Mouse (Mus musculus) heart, postnatal 0 days (tissue): ENCODE results near the gene Hadh. TPM values are rescaled to one million over a fixed set of nuclear protein-coding genes. Genes with fewer than 3 reads are reported as not detected.

Experiments
- ATAC-seq: fragments of 200-750 bp; cut with Nextera tagmentation; 2 replicates; pipeline ENCODE4 v1.8.0; 2017; ENCODE audit warnings: low read depth, moderate number of reproducible peaks, moderate library complexity; ENCODE audit not compliant: insufficient read depth
- DNase-seq: peaks from one replicate; pipeline ENCODE4 v3.0.0-alpha.2; 2016; ENCODE audit warnings: low spot score
- H3K27ac ChIP-seq: fragments of 300-500 bp; sonication (generic); 2 replicates; pipeline ENCODE4 v1.5.1; 2014; ENCODE audit warnings: low read depth, mild to moderate bottlenecking
- H3K27me3 ChIP-seq: fragments of 300-500 bp; sonication (generic); 2 replicates; pipeline ENCODE4 v1.6.1; 2014; ENCODE audit warnings: low read length, mixed read lengths; ENCODE audit not compliant: control insufficient read depth, insufficient read depth
- H3K36me3 ChIP-seq: fragments of 300-500 bp; sonication (generic); replicated peaks from 2 replicates; pipeline ENCODE4 v1.6.1; 2014; ENCODE audit warnings: low read length, mixed read lengths; ENCODE audit not compliant: control insufficient read depth, insufficient read depth
- H3K4me1 ChIP-seq: fragments of 300-500 bp; sonication (generic); 2 replicates; pipeline ENCODE4 v1.6.1; 2014; ENCODE audit warnings: antibody characterized with exemption; ENCODE audit not compliant: control insufficient read depth, insufficient read depth
- H3K4me2 ChIP-seq: fragments of 300-500 bp; sonication (generic); 2 replicates; pipeline ENCODE4 v1.6.1; 2014; ENCODE audit warnings: low read depth, mild to moderate bottlenecking, low read length, moderate library complexity
- H3K4me3 ChIP-seq: fragments of 300-500 bp; sonication (generic); 2 replicates; pipeline ENCODE4 v1.5.1; 2014; ENCODE audit warnings: low read depth, low read length
- H3K9ac ChIP-seq: fragments of 300-500 bp; sonication (generic); replicated peaks from 2 replicates; pipeline ENCODE4 v1.6.1; 2014; ENCODE audit warnings: low read depth, low read length, mixed read lengths
- H3K9me3 ChIP-seq: fragments of 300-500 bp; sonication (generic); replicated peaks from 2 replicates; pipeline ENCODE4 v1.6.1; 2016; ENCODE audit warnings: low read length; ENCODE audit not compliant: control insufficient read depth
- CTCF ChIP-seq: IDR thresholded peaks from 2 replicates; pipeline ENCODE4 v1.5.1; 2016; ENCODE audit warnings: antibody characterized with exemption, control low read depth, low read depth
- EP300 ChIP-seq: IDR thresholded peaks from 2 replicates; pipeline ENCODE4 v1.6.1; 2016; ENCODE audit warnings: antibody characterized with exemption, low read depth
- WGBS: fragments of 180-500 bp; shearing (Covaris S2); extraction: QIAGEN DNeasy Blood & Tissue Kit; methylation state at CpG from one replicate; pipeline ENCODE4 v1.1.7; 2014; 5-methylcytosine and 5-hydroxymethylcytosine counted together
- polyA plus RNA-seq: library from polyadenylated mRNA; unstranded; fragments of >200 nt; fragmentation: Nextera tagmentation; extraction: Ambion mirVana; gene quantifications from 2 replicates; pipeline ENCODE4 v1.2.1, GENCODE M21; 2015
- total RNA-seq: library from RNA; depleted of rRNA; stranded (reverse); fragments of >200 nt; gene quantifications from 2 replicates; pipeline ENCODE4 v1.2.3, GENCODE M21; 2014; ENCODE audit warnings: low replicate concordance

Gene Hadh
- total and polyA plus RNA-seq, 2 experiments from 2014 or later, result 237 to 433 TPM

DNA sequence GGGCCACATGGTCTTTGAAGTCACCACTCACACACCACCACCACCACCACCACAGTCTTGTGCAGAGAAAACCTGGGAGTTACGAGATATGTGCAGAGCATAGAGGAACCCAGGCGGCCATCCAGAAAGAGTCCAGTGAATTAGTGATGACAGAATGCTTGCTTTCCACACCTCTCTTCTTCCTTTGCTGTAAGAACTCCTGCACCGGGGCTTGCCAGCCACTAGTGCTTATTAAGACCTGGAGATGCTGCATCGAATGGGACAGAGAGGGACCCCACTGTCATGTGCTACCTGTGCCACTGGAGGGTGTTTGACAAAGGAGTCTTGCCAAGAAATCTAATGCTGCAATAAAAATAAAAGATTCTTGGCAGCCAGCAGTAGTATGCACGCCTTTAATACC is 64.1 kb downstream of the Hadh start:
- DNase-seq (peak; percentile 11), ATAC-seq (peak; percentile 41; the same call in 1 of the 2 replicates)
- no peak overlapping the region for H3K27ac ChIP-seq
- no peaks in the 10 kb centered on the region for H3K27me3 ChIP-seq
- H3K4me3 ChIP-seq, result no peak overlapping the region
- TF ChIP-seq CTCF, result no peak
- no peak for TF ChIP-seq EP300
- no peaks in the 10 kb centered on the region for H3K4me1 ChIP-seq
- 0 out of 2 replicates have a peak, but pooled peaks cover 3% of the 10 kb centered on the region for H3K9me3 ChIP-seq
- no peaks in the 10 kb centered on the region for H3K36me3 ChIP-seq
- H3K4me2 ChIP-seq, result no peak overlapping the region
- no peak overlapping the region for H3K9ac ChIP-seq
- 44% methylated on average over 5 of the region's 5 CpGs for WGBS

DNA sequence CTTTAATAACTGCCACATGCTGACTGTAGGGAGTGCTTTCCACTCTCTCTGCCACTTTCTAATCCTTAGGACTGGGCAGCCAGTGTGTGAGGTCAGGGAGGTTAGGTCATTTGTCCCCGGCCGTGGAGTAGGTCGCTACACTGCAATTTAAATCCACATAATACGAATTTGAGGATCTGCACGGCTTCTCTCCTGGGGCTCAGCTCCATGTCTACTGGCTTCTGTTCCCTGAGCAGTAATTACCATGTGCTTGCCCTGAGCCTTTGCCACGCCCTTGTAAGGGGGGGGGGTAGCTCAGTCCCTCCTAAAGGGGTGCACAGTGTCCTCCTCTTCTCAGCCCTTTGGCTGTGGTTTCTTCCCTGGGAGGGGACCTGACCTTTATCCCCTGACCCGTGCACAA is 69.6 kb downstream of the Hadh start:
- Histone ChIP-seq H3K9ac (no peak overlapping the region), H3K4me3 (no peak overlapping the region), H3K9me3 (no peaks in the 10 kb centered on the region), H3K36me3 (no peaks in the 10 kb centered on the region), H3K27me3 (no peaks in the 10 kb centered on the region), H3K27ac (no peak overlapping the region), H3K4me1 (no peaks in the 10 kb centered on the region), H3K4me2 (no peak overlapping the region)
- ATAC-seq (no peak), DNase-seq (no peak)
- 76% methylated on average over 7 of the region's 7 CpGs for WGBS
- TF ChIP-seq CTCF (no peak), EP300 (no peak)

DNA sequence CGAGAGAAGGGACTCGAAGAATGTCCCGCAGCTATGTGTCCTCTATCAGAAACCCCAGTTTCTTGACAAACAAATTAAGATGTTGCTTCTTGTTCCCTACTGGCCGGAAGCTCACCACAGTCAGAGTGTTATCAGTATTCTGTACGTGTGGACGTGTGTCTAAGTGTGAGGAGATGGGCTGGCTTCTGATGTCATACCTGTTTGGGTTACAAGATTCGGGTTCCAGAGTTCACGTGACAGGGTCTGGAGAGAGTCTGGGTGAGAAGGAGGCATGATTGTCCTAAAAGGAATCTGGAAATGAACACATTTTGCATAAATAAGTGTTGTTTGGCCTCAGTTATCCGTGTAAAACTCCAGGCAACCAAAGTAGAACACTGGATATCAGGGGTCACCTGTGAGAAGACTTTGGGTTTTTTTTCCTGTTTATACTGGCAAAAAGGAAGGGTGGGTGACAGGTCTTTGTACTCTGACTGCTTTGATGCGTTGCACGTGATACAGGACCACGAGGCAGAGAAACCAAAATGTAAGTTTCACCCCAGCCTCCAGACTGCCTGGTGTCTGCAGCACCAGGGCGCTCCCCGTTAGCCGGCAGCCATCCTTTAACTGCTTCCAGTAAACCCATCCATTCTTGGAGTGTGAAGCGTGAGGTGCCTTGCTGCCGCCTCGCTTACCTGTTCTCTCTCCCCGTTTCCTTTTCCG is 72.2 kb downstream of the Hadh start:
- no peak overlapping the region for H3K9ac ChIP-seq

DNA sequence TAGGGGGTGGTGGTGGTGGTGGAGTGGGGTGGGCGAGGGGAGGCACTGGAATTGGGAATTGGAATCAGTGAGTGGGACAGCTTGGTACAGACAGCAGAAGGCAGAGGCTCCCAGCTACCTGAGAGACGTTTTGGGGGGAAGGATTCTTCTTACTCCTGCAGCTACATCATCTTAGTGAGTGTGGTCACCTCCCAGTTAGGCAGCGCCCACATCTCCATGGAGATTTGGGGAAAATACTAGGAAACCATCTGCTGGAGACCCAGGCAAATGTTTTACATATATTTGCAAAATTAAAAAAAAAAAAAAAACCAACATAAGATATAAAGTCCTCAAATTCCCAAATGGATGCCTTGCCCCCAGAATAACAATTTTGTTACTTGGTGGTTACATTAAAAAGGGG is 72.9 kb downstream of the Hadh start:
- no peak overlapping the region for H3K9ac ChIP-seq
- no peak for ATAC-seq

More for the DNA sequence above, 72.2 kb downstream of the Hadh start:
- Histone ChIP-seq H3K4me1 (no peaks in the 10 kb centered on the region), H3K4me2 (no peak overlapping the region), H3K27ac (no peak overlapping the region), H3K36me3 (no peaks in the 10 kb centered on the region), H3K4me3 (no peak overlapping the region), H3K9me3 (no peaks in the 10 kb centered on the region), H3K27me3 (no peaks in the 10 kb centered on the region)
- 67% methylated on average over 20 of the region's 20 CpGs for WGBS
- ATAC-seq (no peak), DNase-seq (no peak)
- TF ChIP-seq EP300, result no peak
- TF ChIP-seq CTCF, result no peak

DNA sequence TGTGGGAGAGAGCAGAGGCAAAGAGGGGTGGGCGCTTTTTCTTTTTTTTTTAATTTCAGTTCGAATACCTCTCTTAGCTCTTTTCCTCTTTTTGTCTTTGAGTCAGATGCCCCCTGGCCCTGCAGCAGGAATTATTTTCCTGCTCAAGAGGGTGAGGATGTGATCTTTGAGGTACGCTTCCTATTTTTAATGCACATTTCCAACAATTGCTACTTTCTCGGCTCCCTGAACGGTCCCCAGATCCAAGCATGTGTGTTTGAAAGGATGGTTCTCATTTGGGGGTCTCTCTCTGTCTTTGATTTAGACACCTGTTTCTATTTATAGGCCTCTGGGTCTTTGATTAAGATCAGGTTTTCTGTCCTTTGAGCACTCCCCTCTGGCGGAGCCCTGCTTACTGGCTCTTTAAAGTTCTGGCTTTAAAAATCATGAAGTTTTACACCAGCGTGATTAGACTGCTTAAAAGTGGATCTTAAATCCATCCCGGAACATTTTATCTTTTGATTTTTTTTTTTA is 75.3 kb downstream of the Hadh start:
- Histone ChIP-seq H3K27me3 (no peaks in the 10 kb centered on the region), H3K4me3 (no peak overlapping the region), H3K36me3 (no peaks in the 10 kb centered on the region), H3K9me3 (no peaks in the 10 kb centered on the region), H3K27ac (no peak overlapping the region), H3K4me2 (no peak overlapping the region), H3K9ac (no peak overlapping the region), H3K4me1 (no peaks in the 10 kb centered on the region)
- DNase-seq (no peak), ATAC-seq (no peak)
- WGBS, result 83% methylated on average over 8 of the region's 8 CpGs
- no peak for TF ChIP-seq CTCF
- no peak for TF ChIP-seq EP300

More for the DNA sequence above, 72.9 kb downstream of the Hadh start:
- Histone ChIP-seq H3K4me3 (no peak overlapping the region), H3K27ac (no peak overlapping the region), H3K36me3 (no peaks in the 10 kb centered on the region), H3K4me1 (no peaks in the 10 kb centered on the region), H3K9me3 (no peaks in the 10 kb centered on the region), H3K27me3 (no peaks in the 10 kb centered on the region), H3K4me2 (no peak overlapping the region)
- TF ChIP-seq CTCF (no peak), EP300 (no peak)
- DNase-seq, result no peak
- 63% methylated on average over 3 of the region's 3 CpGs for WGBS

DNA sequence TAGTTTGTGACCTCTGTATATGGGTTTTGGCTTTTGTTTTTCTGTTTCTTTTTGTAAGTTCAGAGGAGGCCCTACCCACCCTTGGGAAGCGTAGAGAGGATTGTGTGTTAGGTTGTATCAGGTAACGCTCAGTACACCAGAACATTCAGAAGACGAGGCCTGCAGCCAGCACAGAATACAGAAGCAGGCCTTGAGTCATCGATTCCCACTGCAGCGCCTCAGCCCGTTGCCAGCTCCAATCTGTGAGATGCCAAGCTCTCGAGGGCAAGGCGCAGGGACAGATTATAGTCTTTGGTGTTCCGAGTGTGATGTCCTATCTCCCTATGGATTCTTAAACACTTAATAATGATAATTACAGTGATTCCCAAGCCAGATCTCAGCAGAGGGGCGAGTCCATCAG is 75.9 kb downstream of the Hadh start:
- no peaks in the 10 kb centered on the region for H3K4me1 ChIP-seq
- DNase-seq (no peak), ATAC-seq (no peak)
- H3K4me3 ChIP-seq, result no peak overlapping the region
- no peaks in the 10 kb centered on the region for H3K36me3 ChIP-seq
- no peak overlapping the region for H3K27ac ChIP-seq
- TF ChIP-seq CTCF (no peak), EP300 (no peak)
- H3K9ac ChIP-seq, result no peak overlapping the region
- no peaks in the 10 kb centered on the region for H3K9me3 ChIP-seq
- H3K27me3 ChIP-seq, result no peaks in the 10 kb centered on the region
- H3K4me2 ChIP-seq, result no peak overlapping the region
- 62% methylated on average over 10 of the region's 10 CpGs for WGBS
